Mouse (Mus musculus) G1E (cell line): ENCODE measurements around the gene Mark4. TPM values are rescaled to one million over a fixed set of nuclear protein-coding genes. Genes with fewer than 3 reads are reported as not detected.
A peak's percentile ranks its signal among the peaks of the same experiment; 100 is the strongest.

ENCODE experiments used
- ATAC-seq: 2 replicates; pipeline ENCODE4 v1.8.0; 2016; ENCODE audit warnings: mild to moderate bottlenecking; ENCODE audit not compliant: insufficient number of reproducible peaks, poor library complexity, low FRiP score, severe bottlenecking; ENCODE audit errors: extremely low read depth
- DNase-seq: peaks from one replicate; pipeline ENCODE4 v3.0.0; 2012; ENCODE audit warnings: low spot score
- H3K27me3 ChIP-seq: 2 replicates; pipeline ENCODE4 v1.6.1; 2012; ENCODE audit warnings: mild to moderate bottlenecking, low read length, inconsistent platforms; ENCODE audit not compliant: insufficient read depth
- H3K36me3 ChIP-seq: replicated peaks from 2 replicates; pipeline ENCODE3; 2012; ENCODE audit warnings: mild to moderate bottlenecking, inconsistent platforms
- H3K4me1 ChIP-seq: 2 replicates; pipeline ENCODE4 v1.6.1; 2012; ENCODE audit warnings: low read depth, low read length, inconsistent platforms, mixed read lengths; ENCODE audit not compliant: insufficient read depth
- H3K4me3 ChIP-seq: 2 replicates; pipeline ENCODE4 v1.5.1; 2012; ENCODE audit warnings: low read depth, mild to moderate bottlenecking, inconsistent platforms, low read length, moderate library complexity, mixed read lengths
- H3K9me3 ChIP-seq: replicated peaks from 2 replicates; pipeline ENCODE4 v1.6.1; 2012; ENCODE audit warnings: inconsistent platforms
- CTCF ChIP-seq: IDR thresholded peaks from 2 replicates; pipeline ENCODE4 v1.5.1; 2012; ENCODE audit warnings: low read depth, low read length, inconsistent platforms, mixed read lengths
- GATA1 ChIP-seq: IDR thresholded peaks from 2 replicates; pipeline ENCODE4 v1.6.1; 2012; ENCODE audit warnings: borderline replicate concordance, low read length, inconsistent platforms, mixed read lengths
- GATA2 ChIP-seq: IDR thresholded peaks from 2 replicates; pipeline ENCODE4 v1.6.1; 2012; ENCODE audit warnings: low read depth, low read length, inconsistent platforms, borderline replicate concordance
- POLR2AphosphoS5 ChIP-seq: IDR thresholded peaks from 2 replicates; pipeline ENCODE4 v1.6.1; 2012; ENCODE audit warnings: low read depth, low read length, inconsistent platforms; ENCODE audit not compliant: insufficient replicate concordance
- TAL1 ChIP-seq: conservative IDR thresholded peaks from 2 replicates; pipeline ENCODE4 v1.6.1; 2012; ENCODE audit warnings: low read depth, low read length, inconsistent platforms, mixed read lengths
- polyA plus RNA-seq: library from polyadenylated mRNA; stranded (reverse); fragments of >175 nt; gene quantifications from 2 replicates; pipeline ENCODE4 v1.2.3, GENCODE M21; 2012
- total RNA-seq, 2 experiments: library from RNA; stranded (forward) in 1 of 2; stranded (reverse) in 1 of 2; fragments of 200-1000 nt in 1 of 2; fragments of >200 nt in 1 of 2; fragmentation: Nextera tagmentation in 1 of 2; gene quantifications; 2 replicates each; pipeline ENCODE4 v1.2.3; 2014 to 2017

Mark4 gene
- total and polyA plus RNA-seq, 3 experiments: 4.3 to 34.7 (median 17.8) TPM

- DNase-seq (no peak), ATAC-seq (no peak)
- Histone ChIP-seq H3K4me1 (peaks cover 39% of the 10 kb centered on the region), H3K9me3 (peaks cover 5% of the 10 kb centered on the region), H3K27me3 (peaks cover 23% of the 10 kb centered on the region), H3K4me3 (no peak overlapping the region), H3K36me3 (peaks cover 9% of the 10 kb centered on the region)
- TF ChIP-seq CTCF (no peak), TAL1 (no peak), GATA2 (no peak), POLR2AphosphoS5 (no peak), GATA1 (no peak)
These were observed 57.7 kb downstream of the Mark4 start for GRCm38 (mm10) chr7:19400946-19401345.

- peaks cover 18% of the 10 kb centered on the region for H3K27me3 ChIP-seq
- no peak for ATAC-seq
- DNase-seq: peak; percentile 56
These were observed 58.9 kb downstream of the Mark4 start for GRCm38 (mm10) chr7:19399496-19400280.

GRCm38 (mm10) chr7:19394484-19394883 is 64.1 kb downstream of the Mark4 start:
- DNase-seq (no peak), ATAC-seq (no peak)
- peaks cover 74% of the 10 kb centered on the region for H3K36me3 ChIP-seq
- no peak for TF ChIP-seq CTCF
- H3K4me1 ChIP-seq: peaks cover 6% of the 10 kb centered on the region
- no peaks in the 10 kb centered on the region for H3K9me3 ChIP-seq
- no peak overlapping the region for H3K4me3 ChIP-seq
- H3K27me3 ChIP-seq: no peaks in the 10 kb centered on the region; the same call in 1 of the 2 replicates

More at GRCm38 (mm10) chr7:19399496-19400280, 58.9 kb downstream of the Mark4 start:
- no peak for TF ChIP-seq TAL1
- no peak for TF ChIP-seq POLR2AphosphoS5
- no peak for TF ChIP-seq GATA1
- no peak for TF ChIP-seq GATA2
- Histone ChIP-seq H3K4me3 (no peak overlapping the region; the same call in 1 of the 2 replicates), H3K36me3 (peaks cover 22% of the 10 kb centered on the region), H3K9me3 (peaks cover 5% of the 10 kb centered on the region), H3K4me1 (peaks cover 32% of the 10 kb centered on the region)

- Histone ChIP-seq H3K4me3 (no peak overlapping the region), H3K27me3 (no peaks in the 10 kb centered on the region), H3K36me3 (peaks cover 99% of the 10 kb centered on the region), H3K9me3 (no peaks in the 10 kb centered on the region), H3K4me1 (peaks cover 14% of the 10 kb centered on the region)
- no peak for ATAC-seq
- TF ChIP-seq GATA2 (no peak), GATA1 (no peak), CTCF (no peak), TAL1 (no peak), POLR2AphosphoS5 (no peak)
- no peak for DNase-seq
These were observed 69.8 kb downstream of the Mark4 start for GRCm38 (mm10) chr7:19388699-19389413.

GRCm38 (mm10) chr7:19383708-19384107 is 74.9 kb downstream of the Mark4 start:
- Histone ChIP-seq H3K4me3 (no peak overlapping the region; the same call in 1 of the 2 replicates), H3K36me3 (peaks cover 59% of the 10 kb centered on the region), H3K4me1 (peaks cover 32% of the 10 kb centered on the region), H3K9me3 (no peaks in the 10 kb centered on the region), H3K27me3 (no peaks in the 10 kb centered on the region)
- DNase-seq: no peak
- TF ChIP-seq POLR2AphosphoS5: no peak
- TF ChIP-seq GATA1: no peak
- no peak for TF ChIP-seq TAL1
- no peak for TF ChIP-seq CTCF
- TF ChIP-seq GATA2: no peak
- ATAC-seq: no peak

- no peak for ATAC-seq
- Histone ChIP-seq H3K27me3 (no peaks in the 10 kb centered on the region), H3K36me3 (peaks cover 55% of the 10 kb centered on the region), H3K9me3 (no peaks in the 10 kb centered on the region), H3K4me1 (peaks cover 31% of the 10 kb centered on the region), H3K4me3 (peak overlapping the region; percentile 96)
- no peak for TF ChIP-seq CTCF
- no peak for TF ChIP-seq POLR2AphosphoS5
- TF ChIP-seq TAL1: no peak
- no peak for TF ChIP-seq GATA2
- TF ChIP-seq GATA1: no peak
- DNase-seq: peak; percentile 41
These were observed 76.5 kb downstream of the Mark4 start for GRCm38 (mm10) chr7:19382166-19382541.
